Mouse (Mus musculus): ENCODE measurements around the gene Gm2000. TPM values are rescaled to one million over a fixed set of nuclear protein-coding genes. Genes with fewer than 3 reads are reported as not detected.
"Not testable (repeated sequence)": the region's sequence is repeated elsewhere in the genome, so short reads cannot be mapped to it uniquely, and the experiment has no call there.

Gm2000 gene
- polyA plus RNA-seq, 1 experiment from 2014 or later, result 670 TPM

- 85% methylated on average over 4 of the region's 4 CpGs for WGBS
- H3K36me3 ChIP-seq (ENCODE audit: control insufficient read depth, insufficient read depth, low read length), result no peaks in the 10 kb centered on the region
- no peak for TF ChIP-seq EP300 (optimal IDR thresholded peaks at IDR 0.05)
- TF ChIP-seq CTCF (IDR thresholded peaks at IDR 0.05; ENCODE audit: low read depth), result no peak
- H3K9ac ChIP-seq (ENCODE audit: low read length), result no peak overlapping the region
- no peaks in the 10 kb centered on the region for H3K4me1 ChIP-seq (replicated peaks; ENCODE audit: control insufficient read depth, insufficient read depth)
- no peak overlapping the region for H3K4me3 ChIP-seq (ENCODE audit: low read depth, low read length)
- no peak overlapping the region for H3K4me2 ChIP-seq (replicated peaks; ENCODE audit: low read depth)
- DNase-seq (ENCODE audit: low spot score) (no peak), ATAC-seq (ENCODE audit: low FRiP score, low TSS enrichment) (no peak)
- H3K9me3 ChIP-seq (ENCODE audit: control insufficient read depth, low read length), result no peaks in the 10 kb centered on the region
- no peaks in the 10 kb centered on the region for H3K27me3 ChIP-seq (ENCODE audit: control insufficient read depth, insufficient read depth, low read length)
- no peak overlapping the region for H3K27ac ChIP-seq (replicated peaks)
Measured at GRCm38 (mm10) chr1:156350441-156350840, 15.4 kb upstream of the Gm2000 start.

GRCm38 (mm10) chr1:156352466-156352865 lies 13.4 kb upstream of the Gm2000 start:
- no peak overlapping the region for H3K9ac ChIP-seq (ENCODE audit: low read length)
- no peak overlapping the region for H3K4me2 ChIP-seq (replicated peaks; ENCODE audit: low read depth)
- no peak for TF ChIP-seq CTCF (IDR thresholded peaks at IDR 0.05; ENCODE audit: low read depth)
- H3K9me3 ChIP-seq (ENCODE audit: control insufficient read depth, low read length), result no peaks in the 10 kb centered on the region
- WGBS, result 85% methylated on average over 2 of the region's 2 CpGs
- no peaks in the 10 kb centered on the region for H3K36me3 ChIP-seq (ENCODE audit: control insufficient read depth, insufficient read depth, low read length)
- ATAC-seq (ENCODE audit: low FRiP score, low TSS enrichment), result no peak
- DNase-seq (ENCODE audit: low spot score), result no peak
- no peak overlapping the region for H3K4me3 ChIP-seq (ENCODE audit: low read depth, low read length)
- H3K27me3 ChIP-seq (ENCODE audit: control insufficient read depth, insufficient read depth, low read length), result no peaks in the 10 kb centered on the region
- H3K4me1 ChIP-seq (replicated peaks; ENCODE audit: control insufficient read depth, insufficient read depth), result no peaks in the 10 kb centered on the region
- H3K27ac ChIP-seq (replicated peaks), result no peak overlapping the region

- no peaks in the 10 kb centered on the region for H3K9me3 ChIP-seq (ENCODE audit: control insufficient read depth, low read length)
- no peak for TF ChIP-seq EP300 (optimal IDR thresholded peaks at IDR 0.05)
- peak; percentile 28; the same call in 1 of the 2 replicates for TF ChIP-seq CTCF (IDR thresholded peaks at IDR 0.05; ENCODE audit: low read depth)
- H3K36me3 ChIP-seq (ENCODE audit: control insufficient read depth, insufficient read depth, low read length), result no peaks in the 10 kb centered on the region
- no peak for ATAC-seq (ENCODE audit: low FRiP score, low TSS enrichment)
- H3K4me1 ChIP-seq (replicated peaks; ENCODE audit: control insufficient read depth, insufficient read depth), result no peaks in the 10 kb centered on the region
- H3K4me2 ChIP-seq (replicated peaks; ENCODE audit: low read depth), result no peak overlapping the region
- WGBS, result 89% methylated on average over 3 of the region's 3 CpGs
- DNase-seq (ENCODE audit: low spot score), result no peak
- no peak overlapping the region for H3K27ac ChIP-seq (replicated peaks)
- H3K27me3 ChIP-seq (ENCODE audit: control insufficient read depth, insufficient read depth, low read length), result no peaks in the 10 kb centered on the region
- no peak overlapping the region for H3K9ac ChIP-seq (ENCODE audit: low read length)
- no peak overlapping the region for H3K4me3 ChIP-seq (ENCODE audit: low read depth, low read length)
Measured at GRCm38 (mm10) chr1:156381217-156381616, 15.4 kb downstream of the Gm2000 start.

- Histone ChIP-seq H3K4me3 (ENCODE audit: low read depth, low read length) (no peak overlapping the region), H3K36me3 (ENCODE audit: control insufficient read depth, insufficient read depth, low read length) (no peaks in the 10 kb centered on the region), H3K27me3 (ENCODE audit: control insufficient read depth, insufficient read depth, low read length) (no peaks in the 10 kb centered on the region), H3K9ac (ENCODE audit: low read length) (no peak overlapping the region), H3K27ac (replicated peaks) (no peak overlapping the region), H3K9me3 (ENCODE audit: control insufficient read depth, low read length) (no peaks in the 10 kb centered on the region), H3K4me2 (replicated peaks; ENCODE audit: low read depth) (no peak overlapping the region), H3K4me1 (replicated peaks; ENCODE audit: control insufficient read depth, insufficient read depth) (no peaks in the 10 kb centered on the region)
- TF ChIP-seq CTCF (IDR thresholded peaks at IDR 0.05; ENCODE audit: low read depth), result no peak
- no peak for TF ChIP-seq EP300 (optimal IDR thresholded peaks at IDR 0.05)
- no peak for DNase-seq (ENCODE audit: low spot score)
- ATAC-seq (ENCODE audit: low FRiP score, low TSS enrichment), result no peak
- WGBS, result 89% methylated on average over 4 of the region's 4 CpGs
Measured at GRCm38 (mm10) chr1:156386232-156386631, 20.4 kb downstream of the Gm2000 start.

- H3K27me3 ChIP-seq (ENCODE audit: control insufficient read depth, insufficient read depth, low read length), result no peaks in the 10 kb centered on the region
- H3K27ac ChIP-seq (replicated peaks), result no peak overlapping the region
- H3K36me3 ChIP-seq (ENCODE audit: control insufficient read depth, insufficient read depth, low read length), result no peaks in the 10 kb centered on the region
- H3K4me3 ChIP-seq (ENCODE audit: low read depth, low read length), result no peak overlapping the region
- H3K4me2 ChIP-seq (replicated peaks; ENCODE audit: low read depth), result no peak overlapping the region
- WGBS, result 64% methylated on average over 3 of the region's 3 CpGs
- no peaks in the 10 kb centered on the region for H3K4me1 ChIP-seq (replicated peaks; ENCODE audit: control insufficient read depth, insufficient read depth)
- TF ChIP-seq CTCF (IDR thresholded peaks at IDR 0.05; ENCODE audit: low read depth) (no peak), EP300 (optimal IDR thresholded peaks at IDR 0.05) (no peak)
- no peak for DNase-seq (ENCODE audit: low spot score)
- ATAC-seq (ENCODE audit: low FRiP score, low TSS enrichment), result no peak
- H3K9ac ChIP-seq (ENCODE audit: low read length), result no peak overlapping the region
- no peaks in the 10 kb centered on the region for H3K9me3 ChIP-seq (ENCODE audit: control insufficient read depth, low read length)
Measured at GRCm38 (mm10) chr1:156386880-156387279, 21.0 kb downstream of the Gm2000 start.

- TF ChIP-seq CTCF (IDR thresholded peaks at IDR 0.05; ENCODE audit: low read depth), result no peak
- no peak for TF ChIP-seq EP300 (optimal IDR thresholded peaks at IDR 0.05)
- no peak overlapping the region for H3K4me2 ChIP-seq (replicated peaks; ENCODE audit: low read depth)
- H3K4me3 ChIP-seq (ENCODE audit: low read depth, low read length), result no peak overlapping the region
- ATAC-seq (ENCODE audit: low FRiP score, low TSS enrichment) (no peak), DNase-seq (ENCODE audit: low spot score) (no peak)
- H3K27me3 ChIP-seq (ENCODE audit: control insufficient read depth, insufficient read depth, low read length), result no peaks in the 10 kb centered on the region
- no peaks in the 10 kb centered on the region for H3K4me1 ChIP-seq (replicated peaks; ENCODE audit: control insufficient read depth, insufficient read depth)
- H3K27ac ChIP-seq (replicated peaks), result no peak overlapping the region
- no peak overlapping the region for H3K9ac ChIP-seq (ENCODE audit: low read length)
- no peaks in the 10 kb centered on the region for H3K9me3 ChIP-seq (ENCODE audit: control insufficient read depth, low read length)
- no peaks in the 10 kb centered on the region for H3K36me3 ChIP-seq (ENCODE audit: control insufficient read depth, insufficient read depth, low read length)
- 84% methylated on average over 4 of the region's 4 CpGs for WGBS
Measured at GRCm38 (mm10) chr1:156393148-156393547, 27.3 kb downstream of the Gm2000 start.

- not testable (repeated sequence) for H3K36me3 ChIP-seq (ENCODE audit: control insufficient read depth, insufficient read depth, low read length); ATAC-seq (ENCODE audit: low FRiP score, low TSS enrichment)
Measured at GRCm38 (mm10) chr1:156400159-156400558, 34.3 kb downstream of the Gm2000 start.

More at GRCm38 (mm10) chr1:156400159-156400558, 34.3 kb downstream of the Gm2000 start:
- not testable (repeated sequence) for H3K9ac ChIP-seq (ENCODE audit: low read length); H3K27me3 ChIP-seq (ENCODE audit: control insufficient read depth, insufficient read depth, low read length); H3K4me1 ChIP-seq (replicated peaks; ENCODE audit: control insufficient read depth, insufficient read depth); H3K27ac ChIP-seq (replicated peaks); DNase-seq (ENCODE audit: low spot score); H3K9me3 ChIP-seq (ENCODE audit: control insufficient read depth, low read length); H3K4me2 ChIP-seq (replicated peaks; ENCODE audit: low read depth); H3K4me3 ChIP-seq (ENCODE audit: low read depth, low read length)
- 35% methylated on average over 2 of the region's 3 CpGs for WGBS
